Mouse (Mus musculus) kidney, adult 2 months (tissue): ENCODE results near the gene Gngt2. TPM values are rescaled to one million over a fixed set of nuclear protein-coding genes. Genes with fewer than 3 reads are reported as not detected.

Source experiments
- DNase-seq: peaks from one replicate; pipeline ENCODE4 v3.0.0; 2021
- H3K27ac ChIP-seq: fragments of 200-500 bp; 2 replicates; pipeline ENCODE4 v1.5.1; 2012; ENCODE audit warnings: low read depth, low read length, control low read depth, inconsistent platforms; ENCODE audit not compliant: insufficient read depth
- H3K27me3 ChIP-seq: fragments of 200-500 bp; replicated peaks from 2 replicates; pipeline ENCODE4 v1.6.1; 2012; ENCODE audit warnings: mild to moderate bottlenecking, moderate library complexity, low read length, inconsistent platforms; ENCODE audit not compliant: control insufficient read depth, insufficient read depth
- H3K36me3 ChIP-seq: fragments of 200-500 bp; 2 replicates; pipeline ENCODE4 v1.6.1; 2012; ENCODE audit warnings: mild to moderate bottlenecking, moderate library complexity, low read length, inconsistent platforms; ENCODE audit not compliant: control insufficient read depth, insufficient read depth
- H3K4me1 ChIP-seq: fragments of 200-500 bp; 2 replicates; pipeline ENCODE4 v1.6.1; 2011; ENCODE audit warnings: low read length; ENCODE audit not compliant: control insufficient read depth, insufficient read depth
- H3K4me3 ChIP-seq: fragments of 200-500 bp; 2 replicates; pipeline ENCODE4 v1.5.1; 2011; ENCODE audit warnings: mild to moderate bottlenecking, low read depth, low read length, control low read depth; ENCODE audit not compliant: insufficient read depth
- CTCF ChIP-seq: fragments of 200-500 bp; conservative IDR thresholded peaks from 2 replicates; pipeline ENCODE4 v1.5.1; 2011; ENCODE audit warnings: low read depth, mild to moderate bottlenecking, control low read depth, low read length, moderate library complexity, mixed read lengths; ENCODE audit not compliant: insufficient read depth, insufficient read length
- POLR2A ChIP-seq: fragments of 200-500 bp; IDR thresholded peaks from one replicate; pipeline ENCODE4 v1.6.1; 2011; ENCODE audit warnings: low read depth, low read length, control low read depth
- WGBS: fragments of 180-500 bp; shearing (Covaris S2); methylation state at CpG from one replicate; pipeline ENCODE4 v1.1.7; 2018; 5-methylcytosine and 5-hydroxymethylcytosine counted together
- polyA plus RNA-seq: library from polyadenylated mRNA; depleted of rRNA; stranded (reverse); fragments of >200 nt; gene quantifications from 2 replicates; pipeline ENCODE4 v1.2.3, GENCODE M21; 2012

Gene Gngt2
- polyA plus RNA-seq, 1 experiment, result 10.3 TPM

DNA sequence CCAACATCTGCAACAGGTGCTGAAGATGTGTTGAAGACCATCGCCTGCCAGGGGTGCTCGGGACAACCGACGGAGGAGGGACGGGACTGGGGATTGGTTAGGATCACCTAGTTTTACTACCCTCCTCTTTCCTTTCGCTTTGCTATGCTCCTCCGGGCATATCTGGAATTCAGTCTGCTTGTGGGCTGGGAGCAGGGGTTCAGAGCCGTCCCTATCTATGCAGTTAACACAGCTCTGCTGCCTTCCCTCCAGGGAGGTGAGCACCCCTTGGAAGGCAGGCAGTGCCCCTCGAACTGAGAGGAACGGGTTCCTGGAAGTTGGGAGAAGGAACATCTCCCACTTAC is 5.8 kb upstream of the Gngt2 start:
- H3K4me3 ChIP-seq, result peak overlapping the region; percentile 29; the same call in 1 of the 2 replicates
- WGBS, result 17% methylated on average over 10 of the region's 10 CpGs
- no peaks in the 10 kb centered on the region for H3K27me3 ChIP-seq
- no peaks in the 10 kb centered on the region for H3K36me3 ChIP-seq
- H3K4me1 ChIP-seq, result 0 out of 2 replicates have a peak, but pooled peaks cover 4% of the 10 kb centered on the region
- no peak overlapping the region for H3K27ac ChIP-seq
- no peak for DNase-seq
- TF ChIP-seq CTCF (no peak), POLR2A (no peak)

- TF ChIP-seq POLR2A, result no peak
- TF ChIP-seq CTCF, result no peak
- no peaks in the 10 kb centered on the region for H3K36me3 ChIP-seq
- H3K27ac ChIP-seq, result no peak overlapping the region
- no peak for DNase-seq
- 0 out of 2 replicates have a peak, but pooled peaks cover 4% of the 10 kb centered on the region for H3K4me1 ChIP-seq
- 22% methylated on average over 15 of the region's 15 CpGs for WGBS
- H3K27me3 ChIP-seq, result no peaks in the 10 kb centered on the region
- H3K4me3 ChIP-seq, result no peak overlapping the region
Measured at GRCm38 (mm10) chr11:95831641-95832040, 5.4 kb upstream of the Gngt2 start.

- Histone ChIP-seq H3K27me3 (no peaks in the 10 kb centered on the region), H3K36me3 (no peaks in the 10 kb centered on the region), H3K4me3 (no peak overlapping the region), H3K27ac (no peak overlapping the region), H3K4me1 (peaks cover 7% of the 10 kb centered on the region; the same call in 1 of the 2 replicates)
- no peak for TF ChIP-seq CTCF
- TF ChIP-seq POLR2A, result no peak
- DNase-seq, result no peak
- 72% methylated on average over 18 of the region's 18 CpGs for WGBS
Measured at GRCm38 (mm10) chr11:95832129-95833005, 4.6 kb upstream of the Gngt2 start.

GRCm38 (mm10) chr11:95833006-95833570 is 3.9 kb upstream of the Gngt2 start:
- Histone ChIP-seq H3K27ac (no peak overlapping the region), H3K27me3 (no peaks in the 10 kb centered on the region), H3K4me1 (peaks cover 7% of the 10 kb centered on the region; the same call in 1 of the 2 replicates), H3K4me3 (no peak overlapping the region), H3K36me3 (no peaks in the 10 kb centered on the region)
- no peak for TF ChIP-seq POLR2A
- TF ChIP-seq CTCF, result no peak
- no peak for DNase-seq
- 60% methylated on average over 8 of the region's 8 CpGs for WGBS

DNA sequence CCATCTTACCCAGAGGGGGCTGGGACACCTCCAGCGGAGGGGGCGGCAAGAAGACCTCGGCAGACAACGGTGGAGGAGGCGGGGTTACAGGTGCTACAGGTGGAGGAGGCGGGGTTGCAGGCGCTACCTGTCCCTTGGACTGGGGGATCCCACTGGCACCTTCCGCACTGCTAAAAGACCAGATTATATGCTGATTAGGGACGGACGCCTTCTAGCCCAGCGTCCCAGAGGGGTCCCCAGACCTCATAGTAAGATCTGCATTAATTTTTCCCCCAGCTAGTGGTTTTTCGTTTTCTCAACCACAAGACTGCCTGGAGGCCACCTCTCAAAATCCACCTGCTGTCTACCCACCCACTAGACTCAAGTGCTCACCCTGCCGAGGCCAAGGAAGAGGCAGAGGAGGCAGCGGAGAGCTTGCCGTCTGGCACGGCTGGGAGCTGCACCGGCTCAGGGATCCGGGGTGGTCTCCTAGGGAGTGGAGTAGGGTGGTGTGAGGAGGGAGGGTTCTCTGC is 3.3 kb upstream of the Gngt2 start:
- H3K4me3 ChIP-seq, result no peak overlapping the region
- DNase-seq, result no peak
- H3K27ac ChIP-seq, result 0 out of 2 replicates have a peak overlapping the region, but pooled peaks have one; percentile 0
- WGBS, result 39% methylated on average over 18 of the region's 18 CpGs
- H3K36me3 ChIP-seq, result no peaks in the 10 kb centered on the region
- no peaks in the 10 kb centered on the region for H3K27me3 ChIP-seq
- H3K4me1 ChIP-seq, result peaks cover 7% of the 10 kb centered on the region; the same call in 1 of the 2 replicates
- TF ChIP-seq CTCF (no peak), POLR2A (no peak)

GRCm38 (mm10) chr11:95834143-95834667 is 2.8 kb upstream of the Gngt2 start:
- H3K27ac ChIP-seq, result 0 out of 2 replicates have a peak overlapping the region, but pooled peaks have one; percentile 0
- WGBS, result 24% methylated on average over 22 of the region's 22 CpGs
- H3K4me1 ChIP-seq, result peaks cover 7% of the 10 kb centered on the region; the same call in 1 of the 2 replicates

More at GRCm38 (mm10) chr11:95834143-95834667, 2.8 kb upstream of the Gngt2 start:
- Histone ChIP-seq H3K4me3 (no peak overlapping the region), H3K36me3 (no peaks in the 10 kb centered on the region), H3K27me3 (no peaks in the 10 kb centered on the region)
- TF ChIP-seq POLR2A, result no peak
- no peak for TF ChIP-seq CTCF
- DNase-seq, result peak; percentile 60
